Mouse (Mus musculus) brain, embryonic 14.5 days (tissue): ENCODE results near the gene Ndufaf2. TPM values are rescaled to one million over a fixed set of nuclear protein-coding genes. Genes with fewer than 3 reads are reported as not detected.

ENCODE experiments used
- DNase-seq: peaks from one replicate; pipeline ENCODE4 v3.0.0-alpha.2; 2011; ENCODE audit warnings: low read depth
- CTCF ChIP-seq: fragments of 200-500 bp; IDR thresholded peaks from 2 replicates; pipeline ENCODE4 v1.5.1; 2012; ENCODE audit warnings: inconsistent platforms, mild to moderate bottlenecking, moderate library complexity, borderline replicate concordance; ENCODE audit not compliant: insufficient read depth, insufficient read length; ENCODE audit errors: extremely low read depth
- POLR2A ChIP-seq: fragments of 200-500 bp; IDR thresholded peaks from 2 replicates; pipeline ENCODE4 v1.6.1; 2012; ENCODE audit warnings: mild to moderate bottlenecking, inconsistent platforms, borderline replicate concordance; ENCODE audit not compliant: poor library complexity, insufficient read depth, insufficient read length, severe bottlenecking; ENCODE audit errors: extremely low read depth
- polyA plus RNA-seq: library from polyadenylated mRNA; depleted of rRNA; stranded (reverse); fragments of >200 nt; gene quantifications from 2 replicates; pipeline ENCODE4 v1.2.3, GENCODE M21; 2012

The Ndufaf2 gene
- polyA plus RNA-seq, 1 experiment = 36.5 TPM

DNA sequence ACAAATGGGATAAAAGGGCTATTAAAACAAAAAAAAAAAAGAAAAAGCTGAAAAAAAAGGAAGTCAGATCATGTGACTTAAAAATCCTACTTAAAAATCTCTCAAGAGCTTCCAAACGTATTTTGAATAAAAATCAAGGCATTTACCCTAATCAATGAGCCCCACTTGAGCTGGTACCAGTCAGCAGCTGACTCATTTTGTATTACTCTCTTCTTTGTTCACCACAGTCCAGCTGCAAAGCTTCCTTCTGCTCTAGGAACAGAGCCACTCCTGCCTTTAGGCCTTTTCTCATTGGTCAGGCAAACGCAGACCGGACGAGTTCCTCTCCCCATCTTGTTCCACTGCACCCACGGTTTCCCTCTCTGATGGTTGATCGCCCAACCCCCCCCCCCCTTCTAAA, 22.8 kb downstream of the Ndufaf2 start:
- peak; percentile 51 for DNase-seq
- TF ChIP-seq POLR2A (no peak), CTCF (no peak)

- no peak for DNase-seq
- no peak for TF ChIP-seq CTCF
- TF ChIP-seq POLR2A = no peak
Measured at GRCm38 (mm10) chr13:108132031-108132819, 26.2 kb downstream of the Ndufaf2 start.

DNA sequence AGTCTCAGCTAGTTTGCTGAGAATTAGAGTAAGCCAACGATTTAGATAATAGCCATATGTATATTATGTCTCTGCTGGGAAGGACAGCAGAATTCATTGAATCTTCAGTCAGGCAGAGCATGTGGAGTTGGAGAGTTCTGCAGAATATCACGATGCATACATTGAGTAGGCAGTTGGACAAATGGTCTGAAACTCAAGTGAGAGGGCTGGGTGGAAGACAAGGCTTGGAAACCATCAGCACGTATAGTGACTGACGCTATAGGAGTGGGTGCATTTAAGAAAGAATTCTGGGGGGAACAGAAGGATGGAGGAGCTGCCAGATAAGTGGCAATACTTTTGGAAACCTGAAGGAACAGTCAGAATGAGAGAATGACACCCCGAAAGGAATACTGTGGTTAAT, 27.7 kb downstream of the Ndufaf2 start:
- DNase-seq = no peak
- TF ChIP-seq POLR2A (no peak), CTCF (no peak)

- DNase-seq = peak; percentile 33
- TF ChIP-seq CTCF (no peak), POLR2A (no peak)
Measured at GRCm38 (mm10) chr13:108129070-108129469, 29.4 kb downstream of the Ndufaf2 start.

- no peak for DNase-seq
- TF ChIP-seq POLR2A (no peak), CTCF (no peak)
Measured at GRCm38 (mm10) chr13:108127883-108128282, 30.5 kb downstream of the Ndufaf2 start.

DNA sequence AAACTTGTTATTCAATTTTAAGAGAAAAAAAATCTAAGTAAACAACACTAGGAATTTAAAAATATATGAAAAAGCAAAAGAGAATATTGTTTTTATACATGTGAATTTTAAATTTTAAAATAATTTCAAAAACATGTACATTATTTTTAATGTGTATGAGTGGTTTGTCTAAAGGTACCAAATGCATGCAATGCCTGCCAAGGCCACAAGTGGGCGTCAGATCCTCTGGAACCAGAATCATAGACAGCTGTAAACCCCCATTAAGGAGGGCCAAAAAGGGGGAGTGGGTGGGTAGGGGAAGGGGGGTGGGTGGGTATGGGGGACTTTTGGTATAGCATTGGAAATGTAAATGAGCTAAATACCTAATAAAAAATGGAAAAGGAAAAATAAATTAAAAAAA, 31.3 kb downstream of the Ndufaf2 start:
- no peak for TF ChIP-seq POLR2A
- peak; percentile 71; the same call in 1 of the 2 replicates for TF ChIP-seq CTCF

GRCm38 (mm10) chr13:108126246-108126645, 32.2 kb downstream of the Ndufaf2 start:
- DNase-seq = no peak
- TF ChIP-seq CTCF (no peak), POLR2A (no peak)

More for the DNA sequence above, 31.3 kb downstream of the Ndufaf2 start:
- peak; percentile 57 for DNase-seq

DNA sequence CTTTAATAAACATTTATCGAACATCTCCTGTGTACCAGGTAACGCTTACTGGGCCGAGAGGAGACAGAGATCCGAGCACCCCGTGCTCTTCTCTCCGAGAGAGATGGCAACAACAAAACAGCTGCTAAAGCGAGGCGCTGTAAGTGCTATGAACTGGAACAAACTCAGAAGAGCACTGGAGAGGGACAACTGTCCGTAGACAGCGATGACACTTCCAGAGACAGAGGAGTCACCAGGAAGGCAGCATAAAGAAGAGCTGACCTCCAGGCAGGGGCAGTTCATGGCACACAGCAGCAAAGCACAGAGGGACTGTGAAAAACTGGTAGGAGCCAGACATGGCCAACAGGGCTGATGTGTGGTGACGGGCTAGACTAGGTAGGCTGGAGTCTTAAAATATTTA, 34.3 kb downstream of the Ndufaf2 start:
- TF ChIP-seq POLR2A (no peak), CTCF (no peak)
- DNase-seq = no peak

DNA sequence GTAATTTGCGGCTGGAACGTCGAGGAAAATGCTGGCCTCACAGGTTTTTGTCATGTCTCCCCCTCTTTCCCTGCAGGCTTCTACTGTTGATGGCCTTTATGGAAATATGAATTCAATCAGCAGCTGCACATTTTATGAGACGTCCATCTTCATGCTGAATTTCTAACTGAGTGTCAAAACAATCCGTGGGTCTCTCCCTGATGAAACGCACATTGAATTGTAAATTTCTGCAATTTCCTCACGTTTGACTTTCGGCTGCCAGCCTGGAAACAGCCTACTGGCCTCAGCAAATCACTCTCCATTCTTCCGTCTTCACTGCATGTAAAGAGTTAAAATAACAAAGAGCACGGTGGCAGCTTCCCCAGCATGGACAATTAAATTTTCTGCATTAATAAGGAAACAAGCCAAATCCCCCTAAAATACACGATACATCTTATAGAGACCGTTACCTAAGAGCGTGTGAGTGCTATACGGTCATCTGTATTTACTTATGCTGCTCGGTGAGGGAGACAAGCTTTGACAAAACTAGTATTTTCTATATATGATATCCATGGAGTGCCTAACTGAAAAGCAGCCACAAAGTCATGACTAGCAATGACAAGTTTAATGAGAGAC, 35.2 kb downstream of the Ndufaf2 start:
- TF ChIP-seq CTCF (no peak), POLR2A (no peak)
- peak; percentile 81 for DNase-seq

DNA sequence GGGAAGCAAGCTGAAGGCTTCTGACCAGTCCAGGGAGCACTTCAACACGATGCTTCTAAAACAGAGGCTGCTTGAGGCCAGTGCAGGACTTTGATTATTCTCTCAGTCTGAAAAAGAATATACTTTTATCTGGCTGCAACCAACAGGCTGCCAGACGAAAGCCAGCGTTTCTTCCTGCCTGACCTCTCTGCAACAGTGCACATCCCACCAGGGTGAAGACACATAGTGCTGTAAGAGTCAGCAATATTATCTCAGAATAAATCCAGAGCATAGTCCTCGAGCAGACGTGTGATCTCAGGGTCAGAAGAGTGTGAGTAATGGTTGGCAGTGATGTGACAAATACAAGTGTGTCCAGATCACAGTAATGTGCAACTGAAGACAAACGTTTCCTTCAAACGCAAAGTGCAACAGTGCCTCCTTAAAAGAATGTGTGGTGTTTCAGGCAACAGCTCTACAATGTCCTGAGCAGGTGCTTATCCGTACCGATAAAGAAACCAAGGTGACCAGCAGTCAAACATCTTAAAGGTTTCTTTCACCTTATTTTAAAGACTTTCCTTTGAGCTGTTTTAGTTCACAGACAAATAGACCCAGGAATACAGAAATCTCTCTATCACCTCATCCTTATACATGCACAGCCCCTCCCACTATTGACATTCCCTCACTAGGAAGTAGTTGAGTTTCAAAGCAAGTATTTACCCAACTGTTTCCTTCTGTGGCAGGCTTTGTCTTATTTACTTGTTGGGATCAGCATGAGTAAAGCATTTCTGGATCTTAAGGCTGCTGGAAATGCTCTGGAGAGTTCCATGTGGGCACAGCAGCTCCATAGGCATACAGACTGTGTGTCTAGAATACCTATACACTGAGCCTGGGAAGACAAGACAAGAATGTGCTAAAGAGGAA, 38.8 kb downstream of the Ndufaf2 start:
- TF ChIP-seq POLR2A = no peak
- no peak for DNase-seq

DNA sequence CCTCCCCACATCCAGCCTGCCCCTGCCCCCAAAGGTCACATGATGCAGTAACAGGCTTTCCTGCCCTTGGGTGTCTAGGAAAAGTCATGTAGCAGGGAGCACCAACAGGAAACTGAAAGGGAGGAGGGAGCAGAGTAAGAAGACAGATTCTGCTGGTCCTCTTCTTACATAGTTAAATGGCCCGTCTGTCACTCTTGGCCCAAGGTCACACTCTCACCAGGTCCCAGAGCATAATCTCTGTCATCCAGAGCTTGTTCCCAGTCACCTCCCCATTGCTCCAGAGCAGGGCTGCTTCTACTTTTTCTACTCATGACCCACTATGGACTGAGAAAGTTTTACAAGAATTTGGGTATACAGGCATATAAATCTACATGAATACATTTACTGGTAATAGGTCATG, 40.2 kb downstream of the Ndufaf2 start:
- no peak for DNase-seq
- TF ChIP-seq POLR2A (no peak), CTCF (no peak)

DNA sequence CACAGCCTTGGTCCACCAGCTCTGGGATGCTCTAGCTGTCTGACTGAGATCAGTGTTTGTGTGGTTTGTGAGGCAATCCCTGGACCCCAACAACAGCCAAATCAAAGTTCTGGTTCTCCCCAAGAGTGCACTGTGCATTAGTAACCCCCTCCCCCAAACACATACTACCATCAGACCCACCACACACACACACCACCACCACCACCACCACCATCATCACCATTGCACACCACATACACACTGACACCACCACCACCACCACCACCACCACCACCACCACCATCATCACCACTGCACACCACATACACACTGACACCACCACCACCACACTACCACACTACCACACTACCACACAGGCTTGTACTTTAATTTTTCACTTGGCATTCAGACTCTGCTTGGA, 40.8 kb downstream of the Ndufaf2 start:
- no peak for DNase-seq
- no peak for TF ChIP-seq POLR2A
- no peak for TF ChIP-seq CTCF

GRCm38 (mm10) chr13:108114257-108114656, 44.2 kb downstream of the Ndufaf2 start:
- TF ChIP-seq POLR2A (no peak), CTCF (no peak)

More at GRCm38 (mm10) chr13:108114257-108114656, 44.2 kb downstream of the Ndufaf2 start:
- peak; percentile 41 for DNase-seq
